Mouse (Mus musculus) liver, embryonic 14.5 days (tissue): ENCODE measurements around the gene 4932438A13Rik. TPM values are rescaled to one million over a fixed set of nuclear protein-coding genes. Genes with fewer than 3 reads are reported as not detected.

Experiments used
- ATAC-seq: fragments of 200-750 bp; cut with Nextera tagmentation; 2 replicates; pipeline ENCODE4 v1.8.0; 2017; ENCODE audit warnings: moderate number of reproducible peaks, mild to moderate bottlenecking, moderate library complexity; ENCODE audit not compliant: insufficient read depth
- DNase-seq, 3 experiments: peaks; one replicate each; pipeline ENCODE4 v3.0.0-alpha.2; 2012 to 2013; ENCODE audit warnings: low read depth in 3 of 3, low spot score in 3 of 3
- H3K27ac ChIP-seq: fragments of 300-500 bp; sonication (generic); 2 replicates; pipeline ENCODE4 v1.5.1; 2014; ENCODE audit warnings: moderate library complexity, mild to moderate bottlenecking, control low read depth, inconsistent platforms
- H3K27me3 ChIP-seq: fragments of 300-500 bp; sonication (generic); 2 replicates; pipeline ENCODE4 v1.6.1; 2014; ENCODE audit warnings: mild to moderate bottlenecking, low read length, moderate library complexity; ENCODE audit not compliant: control insufficient read depth, insufficient read depth
- H3K36me3 ChIP-seq: fragments of 300-500 bp; sonication (generic); replicated peaks from 2 replicates; pipeline ENCODE4 v1.6.1; 2014; ENCODE audit warnings: low read depth; ENCODE audit not compliant: control insufficient read depth, insufficient read depth
- H3K4me1 ChIP-seq, 2 experiments: fragments of 200-500 bp in 1 of 2; fragments of 300-500 bp in 1 of 2; sonication (generic) in 1 of 2; replicated peaks; 2 replicates each; pipeline ENCODE4 v1.6.1; 2012 to 2014; ENCODE audit warnings: antibody characterized with exemption in 1 of 2, inconsistent platforms in 1 of 2, low read length in 1 of 2; ENCODE audit not compliant: control insufficient read depth in 2 of 2, insufficient read depth in 2 of 2
- H3K4me2 ChIP-seq: fragments of 300-500 bp; sonication (generic); 2 replicates; pipeline ENCODE4 v1.6.1; 2014; ENCODE audit warnings: low read depth, mild to moderate bottlenecking, control low read depth, moderate library complexity
- H3K4me3 ChIP-seq, 2 experiments: fragments of 200-500 bp in 1 of 2; fragments of 300-500 bp in 1 of 2; sonication (generic) in 1 of 2; 2 replicates each; pipeline ENCODE4 v1.5.1; 2012 to 2014; ENCODE audit warnings: low read depth in 2 of 2, low read length in 2 of 2, mild to moderate bottlenecking in 2 of 2, control low read depth in 1 of 2, inconsistent platforms in 1 of 2, moderate library complexity in 1 of 2; ENCODE audit not compliant: insufficient read depth in 1 of 2
- H3K9ac ChIP-seq: fragments of 300-500 bp; sonication (generic); replicated peaks from 2 replicates; pipeline ENCODE4 v1.6.1; 2014; ENCODE audit warnings: mild to moderate bottlenecking, control low read depth, moderate library complexity
- H3K9me3 ChIP-seq: fragments of 300-500 bp; sonication (generic); 2 replicates; pipeline ENCODE4 v1.6.1; 2016; ENCODE audit warnings: low read length, mixed read lengths; ENCODE audit not compliant: control insufficient read depth
- CTCF ChIP-seq: IDR thresholded peaks from 2 replicates; pipeline ENCODE4 v1.5.1; 2016; ENCODE audit warnings: antibody characterized with exemption, low read depth, control low read depth
- EP300 ChIP-seq: IDR thresholded peaks from 2 replicates; pipeline ENCODE4 v1.6.1; 2016; ENCODE audit warnings: antibody characterized with exemption, low read depth
- WGBS: fragments of 180-500 bp; shearing (Covaris S2); extraction: QIAGEN DNeasy Blood & Tissue Kit; methylation state at CpG from one replicate; pipeline ENCODE4 v1.1.7; 2014; ENCODE audit not compliant: insufficient replicate concordance; 5-methylcytosine and 5-hydroxymethylcytosine counted together
- polyA plus RNA-seq, 2 experiments: library from polyadenylated mRNA; depleted of rRNA in 1 of 2; stranded (reverse) in 1 of 2; unstranded in 1 of 2; fragments of >200 nt; fragmentation: Nextera tagmentation in 1 of 2; extraction: Ambion mirVana in 1 of 2; gene quantifications; 2 replicates each; pipeline versions ENCODE4 v1.2.1 to v1.2.3; 2012 to 2014

Gene 4932438A13Rik
- polyA plus RNA-seq, 2 experiments = 5.7 to 14.6 TPM

GRCm38 (mm10) chr3:36917832-36918231, 54.9 kb downstream of the 4932438A13Rik start:
- no peaks in the 10 kb centered on the region for H3K9me3 ChIP-seq
- no peak overlapping the region for H3K4me3 ChIP-seq
- no peak overlapping the region for H3K9ac ChIP-seq
- ATAC-seq (no peak), DNase-seq (no peak)
- H3K4me1 ChIP-seq = no peaks in the 10 kb centered on the region
- 53% methylated on average over 2 of the region's 2 CpGs for WGBS
- no peaks in the 10 kb centered on the region for H3K27me3 ChIP-seq
- H3K36me3 ChIP-seq = no peaks in the 10 kb centered on the region
- no peak overlapping the region for H3K27ac ChIP-seq
- no peak for TF ChIP-seq EP300
- TF ChIP-seq CTCF = no peak
- H3K4me2 ChIP-seq = no peak overlapping the region

- Histone ChIP-seq H3K4me3 (no peak overlapping the region), H3K9me3 (no peaks in the 10 kb centered on the region), H3K36me3 (no peaks in the 10 kb centered on the region), H3K4me2 (no peak overlapping the region), H3K27me3 (no peaks in the 10 kb centered on the region), H3K9ac (no peak overlapping the region), H3K4me1 (no peaks in the 10 kb centered on the region), H3K27ac (no peak overlapping the region)
- ATAC-seq (no peak), DNase-seq (no peak)
- WGBS = 70% methylated on average over 4 of the region's 4 CpGs
- TF ChIP-seq EP300 (no peak), CTCF (no peak)
Observed at GRCm38 (mm10) chr3:36918322-36918721, 55.4 kb downstream of the 4932438A13Rik start.

- Histone ChIP-seq H3K4me2 (no peak overlapping the region), H3K36me3 (no peaks in the 10 kb centered on the region; the same call in 1 of the 2 replicates), H3K27me3 (no peaks in the 10 kb centered on the region), H3K9me3 (no peaks in the 10 kb centered on the region), H3K9ac (no peak overlapping the region), H3K4me1 (no peaks in the 10 kb centered on the region), H3K4me3 (no peak overlapping the region), H3K27ac (no peak overlapping the region)
- TF ChIP-seq CTCF (no peak), EP300 (no peak)
- no peak for DNase-seq
- ATAC-seq = no peak
- WGBS = 58% methylated on average over 5 of the region's 5 CpGs
Observed at GRCm38 (mm10) chr3:36941572-36941971, 78.7 kb downstream of the 4932438A13Rik start.

GRCm38 (mm10) chr3:36942108-36942507, 79.2 kb downstream of the 4932438A13Rik start:
- 71% methylated on average over 6 of the region's 6 CpGs for WGBS
- no peak overlapping the region for H3K4me3 ChIP-seq
- TF ChIP-seq CTCF (no peak), EP300 (no peak)
- no peak overlapping the region for H3K27ac ChIP-seq
- H3K36me3 ChIP-seq = no peaks in the 10 kb centered on the region; the same call in 1 of the 2 replicates
- H3K4me2 ChIP-seq = no peak overlapping the region
- H3K9ac ChIP-seq = no peak overlapping the region
- no peaks in the 10 kb centered on the region for H3K4me1 ChIP-seq
- DNase-seq = no peak
- no peak for ATAC-seq
- H3K9me3 ChIP-seq = no peaks in the 10 kb centered on the region
- no peaks in the 10 kb centered on the region for H3K27me3 ChIP-seq

- H3K4me2 ChIP-seq = no peak overlapping the region
- peaks cover 2% of the 10 kb centered on the region; the same call in 1 of the 2 replicates for H3K36me3 ChIP-seq
- H3K4me1 ChIP-seq = no peaks in the 10 kb centered on the region
- ATAC-seq = no peak
- H3K4me3 ChIP-seq = no peak overlapping the region
- no peaks in the 10 kb centered on the region for H3K9me3 ChIP-seq
- no peak overlapping the region for H3K9ac ChIP-seq
- TF ChIP-seq EP300 = no peak
- no peak for TF ChIP-seq CTCF
- no peak overlapping the region for H3K27ac ChIP-seq
- DNase-seq = no peak
- H3K27me3 ChIP-seq = no peaks in the 10 kb centered on the region
Observed at GRCm38 (mm10) chr3:36943706-36944105, 80.8 kb downstream of the 4932438A13Rik start.
